Mouse (Mus musculus) retina, adult 2 months (tissue): ENCODE measurements around the gene Ocm.
A peak's percentile ranks its signal among the peaks of the same experiment; 100 is the strongest.
"Not testable (repeated sequence)": the region's sequence is repeated elsewhere in the genome, so short reads cannot be mapped to it uniquely, and the experiment has no call there.

Experiments used
- DNase-seq: peaks from one replicate; pipeline ENCODE4 v3.0.0-alpha.2; 2012; ENCODE audit warnings: low read depth, low spot score

Gene Ocm

DNA sequence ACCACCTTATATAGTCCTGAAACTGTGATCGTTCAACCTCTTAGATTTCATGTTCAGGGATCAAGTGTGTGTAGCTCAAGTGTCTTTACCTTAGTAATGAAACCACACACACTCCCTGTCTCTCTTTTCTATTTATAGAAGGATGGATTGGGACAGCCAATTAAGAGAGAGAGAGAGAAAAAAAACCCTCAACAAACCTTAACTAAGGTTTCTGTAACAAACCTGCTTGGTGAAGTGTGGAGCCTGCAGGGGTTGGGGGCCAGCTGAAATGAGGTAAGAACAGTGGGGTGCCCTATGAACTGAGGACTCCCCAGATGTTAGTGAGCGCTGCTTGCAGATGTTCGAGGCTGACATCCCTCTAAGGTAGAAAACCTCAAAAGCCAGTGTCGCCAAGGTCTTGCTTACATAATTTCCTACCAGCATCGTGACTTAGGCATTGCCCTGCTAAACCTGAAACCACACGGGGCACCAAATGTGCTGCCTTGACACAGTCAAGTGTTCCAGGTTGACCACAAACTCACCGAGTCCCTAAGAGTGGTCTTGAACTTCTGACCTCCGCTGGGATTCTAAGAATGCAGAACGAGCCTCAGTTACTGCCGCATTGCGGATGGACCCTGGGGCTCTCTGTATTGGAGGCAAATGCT is at the start of gene Ocm:
Ocm (minus strand) TSS at position 51 of the 644 bp plus-strand sequence.
- DNase-seq, result no peak

DNA sequence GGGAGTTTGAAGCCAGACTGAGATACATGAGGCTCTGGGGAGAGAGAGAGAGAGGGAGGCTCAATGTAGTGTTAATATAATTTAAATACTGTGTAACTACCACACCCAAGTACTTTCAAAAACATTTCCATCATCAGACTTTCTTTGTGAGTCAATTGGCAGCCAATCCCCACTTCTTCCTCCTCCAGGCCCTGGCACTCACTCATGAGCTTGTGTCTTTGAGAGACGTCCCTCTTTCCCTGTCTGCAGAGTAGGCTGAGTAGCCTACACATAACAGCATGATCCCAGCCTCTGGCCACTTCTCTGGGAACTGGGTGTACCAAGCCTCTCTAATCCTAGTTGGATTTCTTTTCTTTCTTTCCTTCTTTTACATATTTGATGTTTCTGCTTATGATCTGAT is 44.8 kb upstream of the Ocm start:
- DNase-seq, result no peak

GRCm38 (mm10) chr5:144070064-144070463 is 43.6 kb upstream of the Ocm start:
- no peak for DNase-seq

GRCm38 (mm10) chr5:144066036-144066435 is 39.6 kb upstream of the Ocm start:
- DNase-seq, result no peak

DNA sequence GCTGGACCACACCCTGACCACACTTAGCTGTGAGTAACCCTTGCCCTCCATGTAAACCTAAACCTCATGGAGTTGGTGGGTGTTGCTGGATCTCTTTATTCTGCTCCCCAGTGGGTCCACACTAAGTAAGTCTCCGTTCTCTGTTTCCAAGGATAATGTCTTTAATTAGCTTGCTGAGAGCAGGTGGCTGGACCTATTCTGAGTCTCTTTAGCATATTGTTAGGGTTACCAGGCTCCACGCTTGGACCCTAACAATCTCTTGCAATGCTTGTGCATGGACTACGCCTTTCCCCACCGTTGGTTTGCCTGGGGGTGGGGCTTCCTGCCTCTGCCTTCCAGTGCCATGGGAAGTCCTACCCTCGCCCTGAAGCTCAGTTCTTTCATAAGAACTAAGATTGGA is 37.6 kb upstream of the Ocm start:
- DNase-seq, result no peak

- DNase-seq, result no peak
Observed at GRCm38 (mm10) chr5:144054340-144054739, 27.9 kb upstream of the Ocm start.

DNA sequence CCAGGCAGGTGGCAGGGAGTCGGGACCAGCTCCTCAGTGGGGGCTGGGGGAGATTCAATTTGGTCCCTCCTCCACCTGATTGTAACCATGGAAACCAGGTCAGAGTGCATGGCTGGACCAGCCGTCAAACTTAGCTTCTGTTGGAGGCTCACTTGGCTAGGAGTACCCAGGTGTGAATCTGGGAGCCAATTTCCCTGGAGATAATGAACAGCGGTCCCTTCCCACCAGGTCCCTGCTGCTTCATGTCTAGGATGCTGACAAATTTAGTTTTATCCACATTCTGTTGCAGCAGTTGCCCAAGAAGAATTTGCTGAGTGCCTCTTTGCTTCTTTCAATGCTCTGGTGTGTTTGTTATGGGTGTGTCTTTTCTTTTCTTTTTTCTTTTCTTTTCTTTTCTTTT is 27.0 kb upstream of the Ocm start:
- DNase-seq, result no peak

GRCm38 (mm10) chr5:144051268-144051667 is 24.8 kb upstream of the Ocm start:
- DNase-seq, result no peak

DNA sequence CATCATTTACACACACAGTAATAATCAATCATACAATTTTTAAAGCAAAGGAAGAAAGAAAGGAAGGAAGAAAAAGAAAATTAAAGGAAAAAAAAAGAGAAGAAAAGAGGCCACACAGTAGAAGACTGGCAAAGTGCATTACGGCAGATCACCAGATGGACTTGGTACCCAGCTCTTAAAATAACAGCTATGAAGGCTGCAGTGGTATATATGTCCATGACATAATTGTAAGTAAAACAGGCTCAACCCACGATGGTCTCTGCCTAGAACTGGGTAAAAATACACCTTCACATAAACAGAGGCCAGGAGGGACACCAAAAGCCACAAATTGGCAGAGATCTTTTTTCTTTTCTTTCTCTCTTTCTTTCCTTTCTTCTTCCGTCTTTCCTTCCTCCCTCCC is 23.4 kb upstream of the Ocm start:
- DNase-seq, result no peak

DNA sequence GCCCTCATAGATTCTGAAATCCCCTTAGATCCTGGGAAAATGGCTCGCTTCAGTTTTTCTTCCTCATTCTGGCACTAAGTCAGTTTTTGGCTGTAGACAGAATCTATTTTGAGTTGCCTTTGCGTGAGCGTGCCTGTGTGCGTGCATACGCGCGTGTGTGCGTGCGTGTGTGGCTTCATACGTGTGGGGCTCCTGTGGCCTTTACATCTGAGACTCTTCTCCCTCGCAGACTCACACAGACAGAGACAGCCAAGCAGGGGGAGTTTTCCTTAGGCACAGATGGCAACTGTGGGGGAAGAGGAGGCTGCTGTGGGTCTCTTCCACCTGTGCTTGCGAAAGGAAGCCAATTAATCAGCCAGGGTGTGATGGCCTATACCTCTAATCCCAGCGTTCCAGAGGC is 20.9 kb upstream of the Ocm start:
- DNase-seq, result no peak

DNA sequence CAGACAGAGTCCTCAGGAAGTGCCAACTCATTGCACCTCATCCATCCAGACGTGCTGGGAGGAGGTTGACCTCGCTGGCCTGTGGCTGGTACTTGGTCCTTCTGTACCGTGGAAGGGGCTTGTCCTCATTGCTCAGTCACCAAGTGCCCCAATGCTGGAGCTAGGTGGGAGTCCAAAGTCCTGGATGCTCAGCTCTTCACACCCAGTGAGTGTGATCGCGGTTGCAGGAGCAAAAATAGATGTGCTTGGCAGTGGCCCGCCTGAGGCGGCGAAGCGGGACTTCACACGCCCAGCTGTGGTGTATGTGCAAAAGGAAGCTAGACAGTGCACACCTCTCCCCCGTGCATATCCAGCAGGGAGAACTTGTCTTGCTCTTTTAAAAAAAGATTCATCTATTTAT is 16.7 kb upstream of the Ocm start:
- no peak for DNase-seq

GRCm38 (mm10) chr5:144040720-144041364 is 14.4 kb upstream of the Ocm start:
- peak; percentile 36 for DNase-seq

DNA sequence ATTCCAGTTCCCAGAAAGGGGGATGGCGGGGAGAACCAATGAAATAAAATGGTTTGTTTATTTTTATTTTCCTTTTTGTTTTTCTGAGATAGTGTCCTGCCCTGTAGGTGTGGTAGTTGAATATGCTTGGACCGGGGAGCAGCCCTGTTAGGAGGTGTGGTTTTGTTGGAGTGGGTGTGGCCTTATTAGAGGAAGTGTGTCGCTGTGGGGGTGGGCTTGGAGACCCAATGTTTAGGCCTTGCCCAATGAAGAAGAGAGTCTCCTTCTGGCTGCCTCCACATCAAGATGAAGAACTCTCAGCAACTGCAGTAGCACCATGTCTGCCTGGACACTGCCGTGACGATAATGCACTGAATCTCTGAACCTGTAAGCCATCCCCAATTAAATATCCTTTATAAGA is 13.4 kb upstream of the Ocm start:
- DNase-seq, result no peak

DNA sequence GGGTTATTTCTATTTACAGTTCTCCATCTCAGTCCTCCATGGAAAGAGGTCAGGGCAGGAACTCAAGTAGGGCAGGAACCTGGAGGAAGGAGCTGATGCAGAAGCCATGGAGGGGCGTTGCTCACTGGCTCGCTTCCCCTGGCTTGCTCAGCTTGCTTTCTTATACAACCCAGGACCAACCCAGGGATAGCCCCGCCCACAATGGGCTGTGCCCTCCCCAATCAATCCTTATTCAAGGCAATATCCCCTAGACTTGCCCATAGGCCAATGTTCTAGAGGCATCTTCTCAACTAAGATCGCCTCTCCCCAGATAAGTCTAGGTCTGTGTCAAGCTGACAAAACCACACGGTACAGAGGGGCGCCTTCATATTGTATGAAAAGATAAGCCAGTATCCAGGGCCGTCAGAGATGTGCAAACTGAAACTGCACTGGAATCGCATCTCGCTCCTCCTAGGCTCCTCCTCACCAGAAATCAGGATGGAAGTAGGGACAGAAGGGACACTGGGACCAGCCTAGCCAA is 12.7 kb upstream of the Ocm start:
- no peak for DNase-seq

- DNase-seq, result no peak
Observed at GRCm38 (mm10) chr5:144036952-144037351, 10.5 kb upstream of the Ocm start.

- no peak for DNase-seq
Observed at GRCm38 (mm10) chr5:144034567-144034966, 8.1 kb upstream of the Ocm start.

GRCm38 (mm10) chr5:144032491-144032890 is 6.0 kb upstream of the Ocm start:
- DNase-seq, result no peak

DNA sequence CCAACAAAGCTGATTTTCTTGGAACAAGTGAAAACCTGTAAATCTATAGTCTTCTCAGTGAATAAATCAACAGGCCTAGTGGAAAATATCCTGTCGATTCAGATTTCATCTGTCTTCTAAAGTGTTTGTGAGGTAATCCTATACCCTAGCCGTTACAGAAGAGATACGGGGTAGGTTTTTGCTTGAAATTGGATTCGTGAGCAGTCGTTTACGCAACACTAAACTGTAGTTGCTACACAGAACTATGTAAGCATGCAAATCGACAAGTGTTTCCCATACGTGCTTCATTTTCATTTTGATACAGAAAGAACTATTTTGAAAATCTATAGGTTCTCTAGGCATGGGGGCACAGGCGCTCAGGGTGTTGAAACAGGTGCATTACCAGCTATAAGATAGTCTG is 10.6 kb downstream of the Ocm start:
- DNase-seq, result no peak

DNA sequence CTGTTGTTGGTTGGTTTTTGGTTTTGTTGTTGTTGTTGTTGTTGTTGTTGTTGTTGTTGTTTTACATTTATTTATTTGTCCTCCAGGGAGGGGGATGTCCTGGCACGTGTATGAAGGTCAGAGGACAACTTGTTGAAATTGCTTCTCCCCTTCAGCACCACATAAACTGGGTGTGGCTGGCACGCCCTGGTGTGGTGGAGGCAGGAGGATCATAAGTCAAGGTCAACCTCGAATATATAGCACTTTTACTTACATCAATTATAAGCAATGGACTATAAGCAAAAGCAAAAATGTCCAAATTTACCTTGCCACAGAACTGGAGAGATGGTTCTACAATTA is 11.2 kb downstream of the Ocm start:
- no peak for DNase-seq

- peak; percentile 82 for DNase-seq
Observed at GRCm38 (mm10) chr5:144014551-144015311, 11.7 kb downstream of the Ocm start, which contains the start of gene Ccz1. TSS of gene Ccz1 (minus strand) at chr5:144014877.

DNA sequence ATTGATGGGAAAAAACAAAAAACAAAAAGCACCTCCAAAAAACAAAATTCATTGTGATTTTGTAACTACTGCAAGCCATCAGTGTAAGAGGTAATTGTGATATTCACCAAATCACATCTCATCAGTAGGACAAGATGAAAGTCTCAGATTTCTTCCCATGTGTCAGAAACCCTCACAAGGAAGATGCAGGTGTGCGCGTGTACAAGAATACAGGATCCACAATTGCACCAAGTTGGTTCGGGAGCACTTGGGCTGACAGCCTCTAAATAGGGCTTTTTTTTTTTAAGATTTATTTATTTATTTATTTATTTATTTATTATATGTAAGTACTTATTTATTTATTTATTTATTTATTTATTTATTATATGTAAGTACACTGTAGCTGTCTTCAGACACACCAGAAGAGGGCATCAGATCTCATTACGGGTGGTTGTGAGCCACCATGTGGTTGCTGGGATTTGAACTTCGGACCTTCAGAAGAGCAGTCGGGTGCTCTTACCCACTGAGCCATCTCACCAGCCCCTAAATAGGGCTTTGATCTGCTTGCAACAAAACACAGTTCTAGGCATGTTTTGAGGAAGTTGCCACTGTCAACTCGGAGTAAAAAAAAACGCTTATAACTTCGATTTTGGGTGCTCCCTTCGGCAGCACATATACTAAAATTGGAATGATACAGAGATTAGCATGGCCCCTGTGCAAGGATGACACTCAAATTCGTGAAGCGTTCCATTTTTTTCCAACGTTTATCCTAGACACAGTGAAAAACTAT is 12.9 kb downstream of the Ocm start:
- not testable (repeated sequence) for DNase-seq
